Mouse (Mus musculus) E14TG2a.4 (cell line): Measurements from ENCODE around the gene Lrfn5.

Source experiments
- H3K27me3 ChIP-seq: 2 replicates; pipeline ENCODE4 v1.6.1; 2014; ENCODE audit warnings: low read length, control low read depth; ENCODE audit not compliant: insufficient read depth
- H3K36me3 ChIP-seq: 2 replicates; pipeline ENCODE4 v1.6.1; 2014; ENCODE audit warnings: low read length, control low read depth; ENCODE audit not compliant: insufficient read depth
- H3K4me1 ChIP-seq: replicated peaks from 2 replicates; pipeline ENCODE4 v1.6.1; 2014; ENCODE audit warnings: low read depth, low read length, control low read depth
- H3K4me3 ChIP-seq: replicated peaks from 2 replicates; pipeline ENCODE4 v1.5.1; 2014; ENCODE audit warnings: mild to moderate bottlenecking, low read length
- H3K9me3 ChIP-seq: 2 replicates; pipeline ENCODE4 v1.6.1; 2014; ENCODE audit warnings: low read length, control low read depth
- CTCF ChIP-seq: conservative IDR thresholded peaks from 2 replicates; pipeline ENCODE4 v1.5.1; 2014; ENCODE audit warnings: low read length
- NANOG ChIP-seq: IDR thresholded peaks from 2 replicates; pipeline ENCODE4 v1.6.1; 2014; ENCODE audit warnings: borderline replicate concordance, low read length, mixed read lengths
- POU5F1 ChIP-seq: IDR thresholded peaks from 2 replicates; pipeline ENCODE4 v1.6.1; 2014; ENCODE audit warnings: low read length, borderline replicate concordance

The Lrfn5 gene

GRCm38 (mm10) chr12:61522829-61523370 is at the start of gene Lrfn5:
Lrfn5 (plus strand) TSS chr12:61523150.
- Histone ChIP-seq H3K9me3 (no peaks in the 10 kb centered on the region), H3K4me3 (peak within 1 kb of the TSS; percentile 79), H3K4me1 (peaks cover 38% of the 10 kb centered on the region), H3K27me3 (peaks cover 52% of the 10 kb centered on the region), H3K36me3 (no peaks in the 10 kb centered on the region)
- no peak for TF ChIP-seq NANOG
- TF ChIP-seq CTCF, result no peak
- no peak for TF ChIP-seq POU5F1

GRCm38 (mm10) chr12:61521501-61522147 is 1.3 kb upstream of the Lrfn5 start:
- Histone ChIP-seq H3K4me3 (peak overlapping the region; percentile 39), H3K36me3 (no peaks in the 10 kb centered on the region), H3K27me3 (peaks cover 52% of the 10 kb centered on the region), H3K9me3 (no peaks in the 10 kb centered on the region), H3K4me1 (peaks cover 38% of the 10 kb centered on the region)
- no peak for TF ChIP-seq NANOG
- no peak for TF ChIP-seq CTCF
- no peak for TF ChIP-seq POU5F1

GRCm38 (mm10) chr12:61522148-61522828 is 662 bp upstream of the Lrfn5 start:
- no peak for TF ChIP-seq CTCF
- TF ChIP-seq POU5F1, result no peak
- TF ChIP-seq NANOG, result no peak
- H3K9me3 ChIP-seq, result no peaks in the 10 kb centered on the region
- peaks cover 38% of the 10 kb centered on the region for H3K4me1 ChIP-seq
- H3K4me3 ChIP-seq, result peak overlapping the region; percentile 79
- no peaks in the 10 kb centered on the region for H3K36me3 ChIP-seq
- H3K27me3 ChIP-seq, result peaks cover 52% of the 10 kb centered on the region

GRCm38 (mm10) chr12:61523631-61524182 is 757 bp downstream of the Lrfn5 start:
- H3K27me3 ChIP-seq, result peaks cover 52% of the 10 kb centered on the region
- no peaks in the 10 kb centered on the region for H3K9me3 ChIP-seq
- peak overlapping the region; percentile 79; the same call in 1 of the 2 replicates for H3K4me3 ChIP-seq
- no peaks in the 10 kb centered on the region for H3K36me3 ChIP-seq
- H3K4me1 ChIP-seq, result peaks cover 38% of the 10 kb centered on the region
- TF ChIP-seq CTCF, result no peak
- TF ChIP-seq NANOG, result no peak
- no peak for TF ChIP-seq POU5F1

GRCm38 (mm10) chr12:61524183-61524651 is 1.3 kb downstream of the Lrfn5 start:
- H3K4me1 ChIP-seq, result peaks cover 38% of the 10 kb centered on the region
- TF ChIP-seq POU5F1 (no peak), CTCF (no peak)
- H3K9me3 ChIP-seq, result no peaks in the 10 kb centered on the region
- H3K4me3 ChIP-seq, result peak overlapping the region; percentile 72
- peaks cover 52% of the 10 kb centered on the region for H3K27me3 ChIP-seq
- no peaks in the 10 kb centered on the region for H3K36me3 ChIP-seq

GRCm38 (mm10) chr12:61526199-61526598 is 3.2 kb downstream of the Lrfn5 start:
- peak overlapping the region; percentile 35; the same call in 1 of the 2 replicates for H3K4me3 ChIP-seq
- no peaks in the 10 kb centered on the region for H3K36me3 ChIP-seq
- H3K27me3 ChIP-seq, result peaks cover 44% of the 10 kb centered on the region
- H3K9me3 ChIP-seq, result no peaks in the 10 kb centered on the region
- TF ChIP-seq CTCF (no peak), POU5F1 (no peak), NANOG (no peak)
- H3K4me1 ChIP-seq, result peaks cover 33% of the 10 kb centered on the region

- Histone ChIP-seq H3K4me1 (no peaks in the 10 kb centered on the region), H3K9me3 (no peaks in the 10 kb centered on the region), H3K4me3 (no peak overlapping the region), H3K36me3 (no peaks in the 10 kb centered on the region), H3K27me3 (no peaks in the 10 kb centered on the region)
- TF ChIP-seq NANOG (no peak), CTCF (no peak), POU5F1 (no peak)
Observed at GRCm38 (mm10) chr12:61579949-61580348, 57.0 kb downstream of the Lrfn5 start.

- Histone ChIP-seq H3K36me3 (no peaks in the 10 kb centered on the region), H3K27me3 (no peaks in the 10 kb centered on the region), H3K4me1 (no peaks in the 10 kb centered on the region), H3K4me3 (no peak overlapping the region), H3K9me3 (no peaks in the 10 kb centered on the region)
- TF ChIP-seq POU5F1 (no peak), NANOG (no peak), CTCF (no peak)
Observed at GRCm38 (mm10) chr12:61600305-61600704, 77.4 kb downstream of the Lrfn5 start.
